Mouse (Mus musculus) bone marrow, adult 2 months (tissue): ENCODE results near the gene Lrfn3. TPM values are rescaled to one million over a fixed set of nuclear protein-coding genes. Genes with fewer than 3 reads are reported as not detected.
A peak's percentile ranks its signal among the peaks of the same experiment; 100 is the strongest.

Experiments used
- H3K27ac ChIP-seq: fragments of 200-500 bp; 2 replicates; pipeline ENCODE4 v1.5.1; 2012; ENCODE audit warnings: low read depth, mild to moderate bottlenecking, control low read depth, inconsistent platforms, low read length; ENCODE audit not compliant: control insufficient read depth, poor library complexity, insufficient read depth
- H3K4me1 ChIP-seq: fragments of 200-500 bp; 2 replicates; pipeline ENCODE4 v1.6.1; 2011; ENCODE audit warnings: low read length; ENCODE audit not compliant: control insufficient read depth, insufficient read depth
- H3K4me3 ChIP-seq: fragments of 200-500 bp; replicated peaks from 2 replicates; pipeline ENCODE3; 2011; ENCODE audit warnings: mild to moderate bottlenecking, low read depth, low read length, control low read depth; ENCODE audit not compliant: control insufficient read depth
- CTCF ChIP-seq: fragments of 200-500 bp; IDR thresholded peaks from 2 replicates; pipeline ENCODE4 v1.5.1; 2011; ENCODE audit warnings: low read length, control low read depth; ENCODE audit not compliant: control insufficient read depth, insufficient read depth
- POLR2A ChIP-seq: fragments of 200-500 bp; IDR thresholded peaks from 2 replicates; pipeline ENCODE4 v1.6.1; 2011; ENCODE audit warnings: low read depth, mild to moderate bottlenecking, control low read depth, low read length, borderline replicate concordance; ENCODE audit not compliant: control insufficient read depth
- WGBS: fragments of 180-500 bp; shearing (Covaris S2); methylation state at CpG from one replicate; pipeline ENCODE4 v1.1.7; 2018; 5-methylcytosine and 5-hydroxymethylcytosine counted together
- polyA plus RNA-seq: library from polyadenylated mRNA; stranded (reverse); fragments of >200 nt; gene quantifications from 2 replicates; pipeline ENCODE4 v1.2.4, GENCODE M21; 2011; ENCODE audit warnings: low replicate concordance; ENCODE audit not compliant: missing spikeins, insufficient read depth, insufficient read length

Lrfn3 gene
- polyA plus RNA-seq, 1 experiment: 0.70 TPM

DNA sequence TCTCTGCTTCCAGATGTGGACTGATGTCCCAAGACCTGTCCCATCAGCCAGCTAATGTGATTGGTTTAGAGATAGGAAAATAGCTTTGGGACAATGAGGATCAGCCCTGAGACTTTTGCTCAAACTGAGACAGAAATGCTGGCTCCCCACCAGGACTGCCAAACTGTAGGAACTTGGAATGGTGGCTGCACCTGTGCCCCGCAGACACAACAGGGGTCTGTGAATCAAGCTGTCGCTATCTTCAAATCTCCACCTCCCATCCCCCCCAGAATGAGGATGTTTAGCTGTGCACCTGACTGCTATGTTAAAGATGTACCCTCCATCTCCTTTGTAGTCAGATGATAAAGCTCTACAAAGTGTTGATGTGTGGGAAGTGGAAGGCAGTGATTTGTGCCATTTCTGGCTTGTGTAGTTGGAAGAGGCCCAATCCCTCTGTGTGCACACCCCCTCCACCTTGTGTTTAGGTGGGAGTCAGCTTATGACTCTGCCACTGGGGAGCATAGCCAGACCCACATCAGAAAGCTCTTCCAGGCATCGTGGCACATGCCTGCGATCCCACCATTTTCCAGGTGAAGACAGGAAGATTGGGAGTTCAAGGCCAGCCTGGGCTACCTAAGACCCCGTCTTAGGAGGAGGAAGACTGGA, 38.1 kb downstream of the Lrfn3 start:
- H3K4me1 ChIP-seq: peaks cover 3% of the 10 kb centered on the region; the same call in 1 of the 2 replicates
- no peak for TF ChIP-seq CTCF
- TF ChIP-seq POLR2A: no peak

GRCm38 (mm10) chr7:30323795-30324194, 38.8 kb downstream of the Lrfn3 start, which contains the start of gene Sdhaf1:
TSS of gene Sdhaf1 (minus strand) at chr7:30323895.
- 76% methylated on average over 3 of the region's 3 CpGs for WGBS
- TF ChIP-seq POLR2A: no peak
- Histone ChIP-seq H3K27ac (no peak within 1 kb of the TSS), H3K4me3 (no peak within 1 kb of the TSS), H3K4me1 (peaks cover 3% of the 10 kb centered on the region; the same call in 1 of the 2 replicates)

More for the DNA sequence above, 38.1 kb downstream of the Lrfn3 start:
- H3K4me3 ChIP-seq: no peak overlapping the region
- no peak overlapping the region for H3K27ac ChIP-seq
- 90% methylated on average over 5 of the region's 5 CpGs for WGBS

- no peak overlapping the region; the same call in 1 of the 2 replicates for H3K27ac ChIP-seq
- H3K4me3 ChIP-seq: no peak overlapping the region
- WGBS: 2% methylated on average over 6 of the region's 6 CpGs
- peaks cover 3% of the 10 kb centered on the region; the same call in 1 of the 2 replicates for H3K4me1 ChIP-seq
- no peak for TF ChIP-seq POLR2A
- TF ChIP-seq CTCF: no peak
Measured at GRCm38 (mm10) chr7:30322865-30323264, 39.7 kb downstream of the Lrfn3 start.

DNA sequence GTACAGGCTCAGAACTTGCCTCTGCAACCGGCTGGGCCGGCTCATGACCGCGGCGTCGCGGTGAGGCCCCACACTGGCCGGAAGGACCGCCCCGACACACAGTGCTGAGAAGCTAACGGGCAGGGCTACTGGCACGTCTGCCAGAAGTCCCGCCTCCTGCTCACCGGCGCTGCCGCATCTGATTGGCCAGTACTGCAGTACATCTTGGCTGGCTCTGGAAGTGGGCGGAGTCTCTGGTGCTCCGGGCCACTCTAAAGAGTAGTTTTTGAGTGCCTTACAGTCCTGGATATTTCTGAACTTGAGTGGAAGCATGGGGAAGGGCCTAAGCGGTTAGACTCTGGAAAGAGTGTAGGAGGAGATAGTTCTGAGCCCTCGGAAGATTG, 40.3 kb downstream of the Lrfn3 start:
- TF ChIP-seq POLR2A (peak; percentile 80; the same call in 1 of the 2 replicates), CTCF (no peak)
- Histone ChIP-seq H3K4me3 (peak overlapping the region; percentile 80), H3K27ac (peak overlapping the region; percentile 84), H3K4me1 (peaks cover 3% of the 10 kb centered on the region; the same call in 1 of the 2 replicates)
- WGBS: under 1% methylated on average over 20 of the region's 20 CpGs

- Histone ChIP-seq H3K27ac (peak within 1 kb of the TSS; percentile 84), H3K4me1 (peaks cover 3% of the 10 kb centered on the region; the same call in 1 of the 2 replicates), H3K4me3 (peak within 1 kb of the TSS; percentile 80)
- under 1% methylated on average over 63 of the region's 63 CpGs for WGBS
- TF ChIP-seq POLR2A: no peak
- TF ChIP-seq CTCF: no peak
Measured at GRCm38 (mm10) chr7:30321539-30322284, 40.9 kb downstream of the Lrfn3 start, which contains the start of gene E130208F15Rik. TSS of gene E130208F15Rik (plus strand) at chr7:30321740.

- TF ChIP-seq POLR2A: no peak
- TF ChIP-seq CTCF: no peak
- Histone ChIP-seq H3K4me3 (no peak overlapping the region), H3K27ac (no peak overlapping the region), H3K4me1 (peaks cover 3% of the 10 kb centered on the region; the same call in 1 of the 2 replicates)
- WGBS: 79% methylated on average over 2 of the region's 2 CpGs
Measured at GRCm38 (mm10) chr7:30320946-30321345, 41.6 kb downstream of the Lrfn3 start.

- Histone ChIP-seq H3K27ac (no peak overlapping the region), H3K4me1 (peaks cover 3% of the 10 kb centered on the region; the same call in 1 of the 2 replicates), H3K4me3 (no peak overlapping the region)
- TF ChIP-seq CTCF: no peak
- no peak for TF ChIP-seq POLR2A
- 85% methylated on average over 3 of the region's 3 CpGs for WGBS
Measured at GRCm38 (mm10) chr7:30318142-30318541, 44.4 kb downstream of the Lrfn3 start.
